Mouse (Mus musculus): ENCODE data around the gene Clcn2.
A peak's percentile ranks its signal among the peaks of the same experiment; 100 is the strongest.

Gene Clcn2

GRCm38 (mm10) chr16:20722736-20723135 lies 5.2 kb upstream of the Clcn2 start:
- DNase-seq (ENCODE audit: low spot score) = no peak

GRCm38 (mm10) chr16:20721808-20722207 lies 4.3 kb upstream of the Clcn2 start:
- no peak for DNase-seq (ENCODE audit: low spot score)

GRCm38 (mm10) chr16:20717978-20718670 lies 578 bp upstream of the Clcn2 start:
- DNase-seq (ENCODE audit: low spot score) = no peak

- no peak for DNase-seq (ENCODE audit: low spot score)
Measured at GRCm38 (mm10) chr16:20716841-20717180, 735 bp downstream of the Clcn2 start.

GRCm38 (mm10) chr16:20715976-20716840 lies 1.3 kb downstream of the Clcn2 start:
- peak; percentile 74 for DNase-seq (ENCODE audit: low spot score)

GRCm38 (mm10) chr16:20715566-20715965 lies 2.0 kb downstream of the Clcn2 start:
- DNase-seq (ENCODE audit: low spot score) = no peak

- no peak for DNase-seq (ENCODE audit: low spot score)
Measured at GRCm38 (mm10) chr16:20715161-20715560, 2.4 kb downstream of the Clcn2 start.

GRCm38 (mm10) chr16:20714307-20715080 lies 3.1 kb downstream of the Clcn2 start:
- DNase-seq (ENCODE audit: low spot score) = no peak

GRCm38 (mm10) chr16:20712889-20713288 lies 4.7 kb downstream of the Clcn2 start:
- no peak for DNase-seq (ENCODE audit: low spot score)

- DNase-seq (ENCODE audit: low spot score) = no peak
Measured at GRCm38 (mm10) chr16:20712190-20712589, 5.4 kb downstream of the Clcn2 start.

GRCm38 (mm10) chr16:20710810-20711209 lies 6.7 kb downstream of the Clcn2 start:
- no peak for DNase-seq (ENCODE audit: low spot score)

- no peak for DNase-seq (ENCODE audit: low spot score)
Measured at GRCm38 (mm10) chr16:20710370-20710769, 7.2 kb downstream of the Clcn2 start.

- DNase-seq (ENCODE audit: low spot score) = no peak
Measured at GRCm38 (mm10) chr16:20708939-20709734, 8.4 kb downstream of the Clcn2 start.

GRCm38 (mm10) chr16:20708220-20708938 lies 9.2 kb downstream of the Clcn2 start:
- no peak for DNase-seq (ENCODE audit: low spot score)

GRCm38 (mm10) chr16:20706407-20707055 lies 11.0 kb downstream of the Clcn2 start:
- DNase-seq (ENCODE audit: low spot score) = no peak

GRCm38 (mm10) chr16:20705786-20706185 lies 11.8 kb downstream of the Clcn2 start:
- DNase-seq (ENCODE audit: low spot score) = no peak

- no peak for DNase-seq (ENCODE audit: low spot score)
Measured at GRCm38 (mm10) chr16:20703699-20704400, 13.7 kb downstream of the Clcn2 start.

GRCm38 (mm10) chr16:20703071-20703470 lies 14.5 kb downstream of the Clcn2 start:
- DNase-seq (ENCODE audit: low spot score) = no peak

GRCm38 (mm10) chr16:20702522-20702893 lies 15.0 kb downstream of the Clcn2 start:
- no peak for DNase-seq (ENCODE audit: low spot score)

Measured in left cerebral cortex, adult 11 months (tissue).